Mouse (Mus musculus): ENCODE data around the gene Hist1h4h. TPM values are rescaled to one million over a fixed set of nuclear protein-coding genes. Genes with fewer than 3 reads are reported as not detected.
A peak's percentile ranks its signal among the peaks of the same experiment; 100 is the strongest.

Gene Hist1h4h
- 161 and 193 TPM in 2 replicates for total RNA-seq (2017)

GRCm38 (mm10) chr13:23530901-23531875 is at the start of gene Hist1h4h:
Gene Hist1h4h (plus strand): TSS chr13:23531050.
- ATAC-seq (ENCODE audit: extremely low read depth, insufficient number of reproducible peaks, low FRiP score, poor library complexity, severe bottlenecking), result peak; percentile 77

- ATAC-seq (ENCODE audit: extremely low read depth, insufficient number of reproducible peaks, low FRiP score, poor library complexity, severe bottlenecking), result no peak
These were observed 47.7 kb upstream of the Hist1h4h start for GRCm38 (mm10) chr13:23483153-23483552.

GRCm38 (mm10) chr13:23485271-23485670 is 45.6 kb upstream of the Hist1h4h start:
- no peak for ATAC-seq (ENCODE audit: extremely low read depth, insufficient number of reproducible peaks, low FRiP score, poor library complexity, severe bottlenecking)

- peak; percentile 86 for ATAC-seq (ENCODE audit: extremely low read depth, insufficient number of reproducible peaks, low FRiP score, poor library complexity, severe bottlenecking)
These were observed 42.2 kb upstream of the Hist1h4h start, which contains the start of gene Btn2a2 for GRCm38 (mm10) chr13:23488400-23489322. Gene Btn2a2 (minus strand): TSS chr13:23488857.

GRCm38 (mm10) chr13:23490863-23491262 is 40.0 kb upstream of the Hist1h4h start:
- ATAC-seq (ENCODE audit: extremely low read depth, insufficient number of reproducible peaks, low FRiP score, poor library complexity, severe bottlenecking), result no peak

GRCm38 (mm10) chr13:23491263-23491662 is 39.6 kb upstream of the Hist1h4h start:
- no peak for ATAC-seq (ENCODE audit: extremely low read depth, insufficient number of reproducible peaks, low FRiP score, poor library complexity, severe bottlenecking)

GRCm38 (mm10) chr13:23491990-23492389 is 38.9 kb upstream of the Hist1h4h start:
- no peak for ATAC-seq (ENCODE audit: extremely low read depth, insufficient number of reproducible peaks, low FRiP score, poor library complexity, severe bottlenecking)

GRCm38 (mm10) chr13:23495526-23495925 is 35.3 kb upstream of the Hist1h4h start:
- ATAC-seq (ENCODE audit: extremely low read depth, insufficient number of reproducible peaks, low FRiP score, poor library complexity, severe bottlenecking), result no peak

GRCm38 (mm10) chr13:23497656-23498321 is 33.1 kb upstream of the Hist1h4h start:
- no peak for ATAC-seq (ENCODE audit: extremely low read depth, insufficient number of reproducible peaks, low FRiP score, poor library complexity, severe bottlenecking)

- ATAC-seq (ENCODE audit: extremely low read depth, insufficient number of reproducible peaks, low FRiP score, poor library complexity, severe bottlenecking), result no peak
These were observed 32.2 kb upstream of the Hist1h4h start for GRCm38 (mm10) chr13:23498653-23499052.

GRCm38 (mm10) chr13:23499943-23500342 is 30.9 kb upstream of the Hist1h4h start:
- ATAC-seq (ENCODE audit: extremely low read depth, insufficient number of reproducible peaks, low FRiP score, poor library complexity, severe bottlenecking), result no peak

- no peak for ATAC-seq (ENCODE audit: extremely low read depth, insufficient number of reproducible peaks, low FRiP score, poor library complexity, severe bottlenecking)
These were observed 30.2 kb upstream of the Hist1h4h start for GRCm38 (mm10) chr13:23500424-23501200.

GRCm38 (mm10) chr13:23501511-23501910 is 29.3 kb upstream of the Hist1h4h start:
- no peak for ATAC-seq (ENCODE audit: extremely low read depth, insufficient number of reproducible peaks, low FRiP score, poor library complexity, severe bottlenecking)

GRCm38 (mm10) chr13:23502031-23502567 is 28.8 kb upstream of the Hist1h4h start:
- ATAC-seq (ENCODE audit: extremely low read depth, insufficient number of reproducible peaks, low FRiP score, poor library complexity, severe bottlenecking), result no peak

- ATAC-seq (ENCODE audit: extremely low read depth, insufficient number of reproducible peaks, low FRiP score, poor library complexity, severe bottlenecking), result no peak
These were observed 27.9 kb upstream of the Hist1h4h start for GRCm38 (mm10) chr13:23502916-23503315.

GRCm38 (mm10) chr13:23503797-23504196 is 27.1 kb upstream of the Hist1h4h start:
- no peak for ATAC-seq (ENCODE audit: extremely low read depth, insufficient number of reproducible peaks, low FRiP score, poor library complexity, severe bottlenecking)

- ATAC-seq (ENCODE audit: extremely low read depth, insufficient number of reproducible peaks, low FRiP score, poor library complexity, severe bottlenecking), result no peak
These were observed 25.0 kb upstream of the Hist1h4h start for GRCm38 (mm10) chr13:23505662-23506345.
